Mouse (Mus musculus): ENCODE data around the gene Ttc25. TPM values are rescaled to one million over a fixed set of nuclear protein-coding genes. Genes with fewer than 3 reads are reported as not detected.

Ttc25 gene
- polyA plus RNA-seq, 1 experiment from 2014 or later = 0.72 TPM

- Histone ChIP-seq H3K36me3 (ENCODE audit: insufficient read depth, low read length) (peaks cover 89% of the 10 kb centered on the region), H3K4me3 (replicated peaks; ENCODE audit: low read depth, low read length) (no peak overlapping the region), H3K9me3 (replicated peaks; ENCODE audit: low read length) (no peaks in the 10 kb centered on the region), H3K9ac (ENCODE audit: low read depth, low read length) (no peak overlapping the region), H3K4me1 (replicated peaks; ENCODE audit: insufficient read depth, low read length) (no peaks in the 10 kb centered on the region), H3K4me2 (ENCODE audit: low read length) (no peak overlapping the region), H3K27ac (no peak overlapping the region), H3K27me3 (ENCODE audit: insufficient read depth, low read length) (no peaks in the 10 kb centered on the region)
- WGBS = 93% methylated on average over 2 of the region's 2 CpGs
- ATAC-seq (replicated peaks; ENCODE audit: low FRiP score, low read depth) (no peak), DNase-seq (ENCODE audit: low spot score) (no peak)
- no peak for TF ChIP-seq CTCF (IDR thresholded peaks at IDR 0.05; ENCODE audit: low read depth)
Measured at GRCm38 (mm10) chr11:100588462-100588861, 43.1 kb downstream of the Ttc25 start.

GRCm38 (mm10) chr11:100592346-100593046 is 47.1 kb downstream of the Ttc25 start:
- TF ChIP-seq CTCF (IDR thresholded peaks at IDR 0.05; ENCODE audit: low read depth) = no peak
- Histone ChIP-seq H3K4me2 (ENCODE audit: low read length) (no peak overlapping the region), H3K27ac (no peak overlapping the region), H3K4me1 (replicated peaks; ENCODE audit: insufficient read depth, low read length) (no peaks in the 10 kb centered on the region), H3K27me3 (ENCODE audit: insufficient read depth, low read length) (no peaks in the 10 kb centered on the region), H3K9ac (ENCODE audit: low read depth, low read length) (no peak overlapping the region), H3K36me3 (ENCODE audit: insufficient read depth, low read length) (peaks cover 75% of the 10 kb centered on the region), H3K4me3 (replicated peaks; ENCODE audit: low read depth, low read length) (no peak overlapping the region), H3K9me3 (replicated peaks; ENCODE audit: low read length) (no peaks in the 10 kb centered on the region)
- 81% methylated on average over 11 of the region's 11 CpGs for WGBS
- no peak for ATAC-seq (replicated peaks; ENCODE audit: low FRiP score, low read depth)
- no peak for DNase-seq (ENCODE audit: low spot score)

DNA sequence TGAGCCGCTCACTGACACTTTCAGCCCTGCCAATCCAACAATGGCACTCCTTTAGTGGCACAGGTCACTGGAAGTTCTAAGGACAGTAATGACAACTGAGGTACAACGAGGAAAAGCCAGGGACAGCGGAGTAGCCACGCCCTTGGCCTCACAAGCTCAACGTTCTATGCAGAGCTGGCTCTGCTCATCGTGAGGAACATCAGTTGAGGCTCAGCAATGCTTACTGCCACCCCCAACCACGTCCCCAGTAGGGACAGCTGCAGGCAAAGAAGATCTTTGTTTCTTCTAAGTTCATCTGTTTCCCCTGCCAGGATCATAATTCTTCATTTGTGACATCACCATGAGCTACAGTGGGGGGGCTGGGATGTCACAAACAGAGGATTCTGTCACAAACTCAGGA is 49.2 kb downstream of the Ttc25 start:
- DNase-seq (ENCODE audit: low spot score) (no peak), ATAC-seq (replicated peaks; ENCODE audit: low FRiP score, low read depth) (no peak)
- H3K9ac ChIP-seq (ENCODE audit: low read depth, low read length) = no peak overlapping the region
- no peaks in the 10 kb centered on the region for H3K9me3 ChIP-seq (replicated peaks; ENCODE audit: low read length)
- no peak overlapping the region for H3K4me2 ChIP-seq (ENCODE audit: low read length)
- WGBS = 81% methylated on average over 7 of the region's 7 CpGs
- H3K36me3 ChIP-seq (ENCODE audit: insufficient read depth, low read length) = peaks cover 72% of the 10 kb centered on the region
- no peak overlapping the region for H3K27ac ChIP-seq
- no peak for TF ChIP-seq CTCF (IDR thresholded peaks at IDR 0.05; ENCODE audit: low read depth)
- no peaks in the 10 kb centered on the region for H3K4me1 ChIP-seq (replicated peaks; ENCODE audit: insufficient read depth, low read length)
- H3K27me3 ChIP-seq (ENCODE audit: insufficient read depth, low read length) = no peaks in the 10 kb centered on the region
- no peak overlapping the region for H3K4me3 ChIP-seq (replicated peaks; ENCODE audit: low read depth, low read length)

GRCm38 (mm10) chr11:100595533-100595932 is 50.1 kb downstream of the Ttc25 start:
- H3K9ac ChIP-seq (ENCODE audit: low read depth, low read length) = no peak overlapping the region
- DNase-seq (ENCODE audit: low spot score) (no peak), ATAC-seq (replicated peaks; ENCODE audit: low FRiP score, low read depth) (no peak)
- no peaks in the 10 kb centered on the region for H3K27me3 ChIP-seq (ENCODE audit: insufficient read depth, low read length)
- H3K4me2 ChIP-seq (ENCODE audit: low read length) = no peak overlapping the region
- no peaks in the 10 kb centered on the region for H3K9me3 ChIP-seq (replicated peaks; ENCODE audit: low read length)
- H3K4me3 ChIP-seq (replicated peaks; ENCODE audit: low read depth, low read length) = no peak overlapping the region
- no peak for TF ChIP-seq CTCF (IDR thresholded peaks at IDR 0.05; ENCODE audit: low read depth)
- H3K27ac ChIP-seq = no peak overlapping the region
- WGBS = 80% methylated on average over 4 of the region's 4 CpGs
- peaks cover 72% of the 10 kb centered on the region for H3K36me3 ChIP-seq (ENCODE audit: insufficient read depth, low read length)
- H3K4me1 ChIP-seq (replicated peaks; ENCODE audit: insufficient read depth, low read length) = no peaks in the 10 kb centered on the region

DNA sequence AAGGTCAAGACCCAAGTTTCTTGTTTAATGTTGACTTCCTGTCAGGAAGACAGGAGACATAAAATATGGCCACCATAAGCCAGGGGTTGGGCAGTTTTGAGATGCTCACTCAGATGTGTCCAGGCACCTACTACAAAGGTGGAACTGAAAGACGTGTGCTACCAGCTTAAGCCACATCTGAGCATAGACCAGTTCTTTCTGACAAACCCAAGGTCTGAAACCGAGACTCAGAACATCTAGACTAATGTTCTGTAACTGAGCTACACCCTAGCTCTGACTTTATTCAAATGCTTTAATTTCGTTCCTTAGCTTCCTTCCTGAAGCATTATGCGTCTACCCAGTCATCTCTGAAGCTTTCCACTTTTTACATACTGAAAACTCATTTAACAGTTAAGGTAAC is 52.7 kb downstream of the Ttc25 start:
- Histone ChIP-seq H3K4me1 (replicated peaks; ENCODE audit: insufficient read depth, low read length) (no peaks in the 10 kb centered on the region), H3K27me3 (ENCODE audit: insufficient read depth, low read length) (no peaks in the 10 kb centered on the region), H3K4me2 (ENCODE audit: low read length) (no peak overlapping the region), H3K9ac (ENCODE audit: low read depth, low read length) (no peak overlapping the region), H3K27ac (no peak overlapping the region), H3K4me3 (replicated peaks; ENCODE audit: low read depth, low read length) (no peak overlapping the region), H3K36me3 (ENCODE audit: insufficient read depth, low read length) (peaks cover 54% of the 10 kb centered on the region), H3K9me3 (replicated peaks; ENCODE audit: low read length) (no peaks in the 10 kb centered on the region)
- no peak for ATAC-seq (replicated peaks; ENCODE audit: low FRiP score, low read depth)
- 44% methylated on average over 4 of the region's 4 CpGs for WGBS
- no peak for DNase-seq (ENCODE audit: low spot score)
- TF ChIP-seq CTCF (IDR thresholded peaks at IDR 0.05; ENCODE audit: low read depth) = no peak

DNA sequence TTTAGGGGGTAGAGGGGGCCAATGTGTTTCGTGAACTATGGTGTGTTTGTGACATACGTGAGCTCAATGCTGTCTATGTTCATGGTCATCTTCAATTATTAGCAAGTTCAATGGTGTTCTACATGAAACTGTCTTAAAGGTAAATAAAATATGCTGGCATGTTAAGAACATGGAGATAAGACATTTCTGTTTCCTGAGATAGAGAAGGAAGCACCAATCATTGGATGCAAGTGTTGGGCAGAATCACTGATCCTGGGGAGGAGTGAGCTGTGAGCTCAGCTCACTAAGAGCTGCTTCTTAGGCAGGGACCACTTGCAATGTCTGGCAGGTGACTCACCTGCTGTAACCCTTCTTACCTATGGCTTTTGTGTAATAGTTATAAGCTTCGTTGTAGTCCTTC is 56.0 kb downstream of the Ttc25 start:
- Histone ChIP-seq H3K27me3 (ENCODE audit: insufficient read depth, low read length) (no peaks in the 10 kb centered on the region), H3K9me3 (replicated peaks; ENCODE audit: low read length) (no peaks in the 10 kb centered on the region), H3K27ac (no peak overlapping the region), H3K4me1 (replicated peaks; ENCODE audit: insufficient read depth, low read length) (no peaks in the 10 kb centered on the region), H3K9ac (ENCODE audit: low read depth, low read length) (no peak overlapping the region), H3K36me3 (ENCODE audit: insufficient read depth, low read length) (peaks cover 37% of the 10 kb centered on the region), H3K4me3 (replicated peaks; ENCODE audit: low read depth, low read length) (no peak overlapping the region), H3K4me2 (ENCODE audit: low read length) (no peak overlapping the region)
- no peak for DNase-seq (ENCODE audit: low spot score)
- 98% methylated on average over 3 of the region's 3 CpGs for WGBS
- ATAC-seq (replicated peaks; ENCODE audit: low FRiP score, low read depth) = no peak
- no peak for TF ChIP-seq CTCF (IDR thresholded peaks at IDR 0.05; ENCODE audit: low read depth)

- no peak overlapping the region for H3K4me2 ChIP-seq (ENCODE audit: low read length)
- H3K9me3 ChIP-seq (replicated peaks; ENCODE audit: low read length) = no peaks in the 10 kb centered on the region
- ATAC-seq (replicated peaks; ENCODE audit: low FRiP score, low read depth) (no peak), DNase-seq (ENCODE audit: low spot score) (no peak)
- no peak overlapping the region for H3K4me3 ChIP-seq (replicated peaks; ENCODE audit: low read depth, low read length)
- H3K4me1 ChIP-seq (replicated peaks; ENCODE audit: insufficient read depth, low read length) = no peaks in the 10 kb centered on the region
- WGBS = 80% methylated on average over 9 of the region's 9 CpGs
- no peak for TF ChIP-seq CTCF (IDR thresholded peaks at IDR 0.05; ENCODE audit: low read depth)
- peaks cover 21% of the 10 kb centered on the region for H3K36me3 ChIP-seq (ENCODE audit: insufficient read depth, low read length)
- no peak overlapping the region for H3K27ac ChIP-seq
- no peaks in the 10 kb centered on the region for H3K27me3 ChIP-seq (ENCODE audit: insufficient read depth, low read length)
- H3K9ac ChIP-seq (ENCODE audit: low read depth, low read length) = no peak overlapping the region
Measured at GRCm38 (mm10) chr11:100603155-100603554, 57.7 kb downstream of the Ttc25 start.
